Mouse (Mus musculus) CH12.LX (cell line): Measurements from ENCODE around the gene Cbr2.

Experiments used
- CHD1 ChIP-seq: IDR thresholded peaks from 2 replicates; pipeline ENCODE4 v1.6.1; 2012; ENCODE audit warnings: low read depth, low read length, improper control_type of control experiment, inconsistent platforms
- CTCF ChIP-seq, 2 experiments: IDR thresholded peaks in 1 of 2; conservative IDR thresholded peaks in 1 of 2; 2 replicates each; pipeline ENCODE4 v1.5.1; 2011 to 2012; ENCODE audit warnings: low read depth in 2 of 2, low read length in 2 of 2, improper control_type of control experiment in 1 of 2, inconsistent platforms in 1 of 2, mild to moderate bottlenecking in 1 of 2, moderate library complexity in 1 of 2
- ELF1 ChIP-seq: IDR thresholded peaks from 2 replicates; pipeline ENCODE4 v1.6.1; 2014; ENCODE audit warnings: low read depth, mild to moderate bottlenecking, inconsistent platforms, low read length, improper control_type of control experiment
- HCFC1 ChIP-seq: IDR thresholded peaks from 2 replicates; pipeline ENCODE4 v1.6.1; 2012; ENCODE audit warnings: low read depth, mild to moderate bottlenecking, inconsistent platforms, low read length, improper control_type of control experiment
- JUND ChIP-seq: conservative IDR thresholded peaks from 2 replicates; pipeline ENCODE4 v1.6.1; 2011; ENCODE audit warnings: low read depth, low read length, improper control_type of control experiment
- MAFK ChIP-seq: IDR thresholded peaks from 2 replicates; pipeline ENCODE4 v1.6.1; 2011; ENCODE audit warnings: low read length, improper control_type of control experiment; ENCODE audit not compliant: insufficient replicate concordance
- POLR2A ChIP-seq: IDR thresholded peaks from 2 replicates; pipeline ENCODE4 v1.6.1; 2011; ENCODE audit warnings: low read depth, mild to moderate bottlenecking, improper control_type of control experiment, low read length
- SMC3 ChIP-seq: IDR thresholded peaks from 2 replicates; pipeline ENCODE4 v1.6.1; 2011; ENCODE audit warnings: low read depth, low read length, improper control_type of control experiment

DNA sequence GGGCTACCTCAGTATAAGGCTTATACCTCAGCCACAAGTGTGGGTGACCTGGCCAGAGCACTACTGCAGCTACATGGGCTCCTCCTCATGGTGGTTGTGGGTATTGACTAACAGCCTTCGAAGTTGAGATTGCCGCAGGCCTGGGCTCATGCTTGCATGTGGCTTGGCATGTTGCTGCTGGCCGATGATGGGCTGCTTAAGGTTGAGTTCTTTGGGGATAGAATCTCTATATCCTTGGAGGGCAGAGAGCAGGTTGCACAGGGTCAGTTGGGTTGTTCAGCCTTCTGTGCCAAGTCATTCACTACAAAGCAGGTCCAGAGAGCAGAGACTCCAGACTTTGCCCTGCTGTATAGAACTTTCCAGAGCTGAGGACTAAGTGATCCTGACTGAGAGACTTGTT, 52.0 kb downstream of the Cbr2 start:
- TF ChIP-seq SMC3: peak; percentile 93
- no peak for TF ChIP-seq MAFK
- TF ChIP-seq CHD1: no peak
- TF ChIP-seq ELF1: no peak
- TF ChIP-seq POLR2A: no peak
- no peak for TF ChIP-seq JUND
- TF ChIP-seq CTCF (conservative IDR thresholded peaks at IDR 0.05 in 1 of 2, IDR thresholded peaks at IDR 0.05 in 1 of 2; ENCODE audit: low read depth in 2 of 2, low read length in 2 of 2): peak in 1 of 2 experiments; percentile 84; a peak in 2 of 4 replicates
- TF ChIP-seq HCFC1: no peak
